Mouse (Mus musculus) heart, postnatal 36 days (tissue): Measurements from ENCODE around the gene Tagap. TPM values are rescaled to one million over a fixed set of nuclear protein-coding genes. Genes with fewer than 3 reads are reported as not detected.
"Not testable (repeated sequence)": the region's sequence is repeated elsewhere in the genome, so short reads cannot be mapped to it uniquely, and the experiment has no call there.

Experiments
- DNase-seq, 2 experiments: peaks; one replicate each; pipeline ENCODE4 v3.0.0; 2021 to 2022
- intact Hi-C: fragments of 180-260 bp; cut with DNase I; formaldehyde crosslinking; loops from one replicate; pipeline ENCODE4 v1.15.1; 2025
- total RNA-seq, 2 experiments: library from RNA; stranded (reverse); gene quantifications; 2 replicates each; pipeline ENCODE4 v1.2.3; 2021

The Tagap gene
- total RNA-seq, 2 experiments from 2014 or later, result 2.3 to 3.3 TPM

DNA sequence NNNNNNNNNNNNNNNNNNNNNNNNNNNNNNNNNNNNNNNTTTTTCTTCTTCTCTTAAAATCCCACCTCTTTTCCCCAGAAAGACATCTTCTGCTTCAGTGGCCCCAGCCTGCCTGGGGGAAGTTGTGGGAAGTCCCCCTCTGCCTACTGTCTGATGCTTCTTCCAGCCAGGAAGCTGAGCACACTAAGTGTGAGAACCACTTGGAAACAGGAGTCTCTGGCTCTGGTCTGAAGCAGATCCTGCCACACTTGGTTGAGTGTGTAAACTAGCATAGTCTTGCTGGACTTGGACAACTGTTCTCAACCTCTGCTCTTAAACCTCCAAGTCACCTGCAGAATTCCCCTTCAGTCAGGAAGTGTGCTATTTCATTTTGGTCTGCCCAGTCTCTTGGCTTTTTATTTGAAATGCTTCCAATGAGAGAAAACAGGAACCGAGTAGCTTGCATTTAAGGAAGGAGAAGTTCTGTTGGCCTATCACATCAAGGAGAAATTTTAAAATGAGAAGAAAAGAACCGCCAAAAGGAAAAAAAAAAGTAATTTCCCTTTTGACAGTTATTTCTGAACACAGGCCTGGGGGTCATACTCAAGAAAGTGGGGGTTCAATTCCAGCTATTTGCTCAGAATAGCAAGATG, 11.1 kb upstream of the Tagap start:
- intact Hi-C loops, result no loop called here
- DNase-seq, result no peak

DNA sequence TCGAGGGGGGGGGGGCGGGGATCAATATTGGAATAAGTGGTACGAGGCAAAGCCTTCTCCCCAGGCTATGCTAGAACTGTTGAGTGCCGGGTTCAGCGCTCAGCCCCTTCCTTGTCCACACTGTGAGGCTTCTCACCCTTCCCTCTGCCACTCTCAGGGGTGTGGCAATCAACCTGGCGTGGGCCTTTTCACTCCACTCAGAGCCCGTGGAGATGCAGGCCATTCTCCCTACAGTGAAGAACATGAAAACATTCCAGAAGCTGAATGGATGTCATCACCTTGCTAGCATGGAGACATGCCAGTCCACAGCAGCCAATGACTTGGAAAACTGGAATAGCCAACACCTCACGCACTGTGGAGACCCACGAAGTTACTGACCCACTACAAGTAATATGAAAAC, 10.0 kb upstream of the Tagap start:
- DNase-seq, result no peak

DNA sequence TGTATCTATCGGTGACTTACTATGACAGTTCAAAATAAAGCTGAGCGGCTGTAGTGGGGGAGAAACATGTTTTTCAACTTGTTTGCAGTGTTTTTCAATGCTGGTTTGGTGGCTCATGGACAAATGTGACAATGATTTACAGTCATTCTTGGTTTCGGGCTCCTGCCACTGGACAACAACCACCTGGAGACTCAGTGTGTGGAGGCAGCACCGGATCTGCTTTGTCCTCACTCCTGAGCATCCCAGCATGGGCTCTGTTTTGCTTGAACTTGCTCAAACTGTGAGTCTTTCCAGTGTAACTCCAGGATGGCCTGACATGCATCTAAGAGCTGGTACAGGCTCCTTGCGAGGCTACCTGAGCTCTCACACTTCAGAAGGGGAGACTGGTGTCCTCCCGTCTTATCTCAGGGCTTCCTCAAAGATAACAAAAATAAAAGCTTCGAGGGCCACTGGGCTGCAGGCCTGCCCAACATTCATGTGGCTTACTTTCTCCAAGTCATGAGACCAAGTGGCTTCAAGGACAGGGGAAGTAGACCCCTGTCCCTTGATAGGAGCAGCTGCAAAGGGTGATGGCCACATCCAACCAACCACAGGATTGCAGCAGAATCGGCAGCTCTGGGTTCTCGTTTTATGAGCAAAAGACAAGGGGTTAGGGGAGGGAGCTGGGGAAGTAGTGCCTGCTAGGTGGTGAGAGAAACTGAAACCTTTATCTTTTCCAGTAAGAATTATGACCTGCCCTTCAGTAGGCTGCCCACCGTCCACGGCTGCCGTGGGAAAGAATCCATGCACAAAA, 8.8 kb upstream of the Tagap start:
- DNase-seq, result no peak

More for the DNA sequence above, 10.0 kb upstream of the Tagap start:
- intact Hi-C loops, result no loop called here

DNA sequence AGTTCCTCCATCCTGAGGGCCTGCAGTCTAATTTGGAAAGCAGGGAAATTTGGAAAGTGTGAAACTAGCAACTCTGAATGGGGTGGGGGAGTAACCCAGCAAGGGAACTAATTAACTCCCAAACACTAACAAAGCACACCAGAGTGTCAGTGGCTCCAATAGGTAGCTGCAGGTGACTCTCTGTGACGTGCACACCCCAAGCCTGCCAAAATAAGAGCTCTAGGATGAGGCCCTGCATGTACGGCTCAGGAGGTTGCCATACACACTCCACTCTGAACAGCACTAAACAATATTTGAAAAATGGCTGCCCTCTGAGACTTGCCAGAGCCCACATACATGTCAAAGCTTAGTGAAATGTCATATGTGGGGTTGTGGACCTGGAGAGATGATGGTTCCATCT, 7.4 kb upstream of the Tagap start:
- intact Hi-C loops, result no loop called here
- no peak for DNase-seq

More for the DNA sequence above, 8.8 kb upstream of the Tagap start:
- intact Hi-C loops, result no loop called here

DNA sequence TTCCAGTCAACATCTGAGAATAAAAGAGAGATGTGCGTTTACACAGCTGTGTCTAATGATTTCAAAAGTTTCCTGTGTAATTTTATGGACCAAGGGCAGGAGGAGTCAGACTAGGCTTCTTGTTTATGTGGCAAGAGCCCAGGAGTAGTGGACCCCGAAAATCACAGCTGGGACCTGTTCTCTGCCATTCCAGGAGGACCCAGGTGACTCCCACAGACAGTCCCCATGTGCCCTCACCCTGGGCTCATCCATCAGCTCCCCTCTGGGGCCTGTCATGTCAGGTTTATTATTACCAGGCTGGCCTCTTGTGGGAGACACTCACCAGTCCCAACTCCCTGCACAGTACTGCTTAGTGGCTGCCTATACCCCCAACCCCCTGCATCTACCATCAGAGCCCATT, 6.6 kb upstream of the Tagap start:
- no peak for DNase-seq
- intact Hi-C loops, result no loop called here

- intact Hi-C loops, result no loop called here
- no peak for DNase-seq
Measured at GRCm38 (mm10) chr17:7922564-7922963, 3.2 kb upstream of the Tagap start.

GRCm38 (mm10) chr17:7924185-7924725, 1.5 kb upstream of the Tagap start:
- no peak for DNase-seq
- intact Hi-C loops, result no loop called here

DNA sequence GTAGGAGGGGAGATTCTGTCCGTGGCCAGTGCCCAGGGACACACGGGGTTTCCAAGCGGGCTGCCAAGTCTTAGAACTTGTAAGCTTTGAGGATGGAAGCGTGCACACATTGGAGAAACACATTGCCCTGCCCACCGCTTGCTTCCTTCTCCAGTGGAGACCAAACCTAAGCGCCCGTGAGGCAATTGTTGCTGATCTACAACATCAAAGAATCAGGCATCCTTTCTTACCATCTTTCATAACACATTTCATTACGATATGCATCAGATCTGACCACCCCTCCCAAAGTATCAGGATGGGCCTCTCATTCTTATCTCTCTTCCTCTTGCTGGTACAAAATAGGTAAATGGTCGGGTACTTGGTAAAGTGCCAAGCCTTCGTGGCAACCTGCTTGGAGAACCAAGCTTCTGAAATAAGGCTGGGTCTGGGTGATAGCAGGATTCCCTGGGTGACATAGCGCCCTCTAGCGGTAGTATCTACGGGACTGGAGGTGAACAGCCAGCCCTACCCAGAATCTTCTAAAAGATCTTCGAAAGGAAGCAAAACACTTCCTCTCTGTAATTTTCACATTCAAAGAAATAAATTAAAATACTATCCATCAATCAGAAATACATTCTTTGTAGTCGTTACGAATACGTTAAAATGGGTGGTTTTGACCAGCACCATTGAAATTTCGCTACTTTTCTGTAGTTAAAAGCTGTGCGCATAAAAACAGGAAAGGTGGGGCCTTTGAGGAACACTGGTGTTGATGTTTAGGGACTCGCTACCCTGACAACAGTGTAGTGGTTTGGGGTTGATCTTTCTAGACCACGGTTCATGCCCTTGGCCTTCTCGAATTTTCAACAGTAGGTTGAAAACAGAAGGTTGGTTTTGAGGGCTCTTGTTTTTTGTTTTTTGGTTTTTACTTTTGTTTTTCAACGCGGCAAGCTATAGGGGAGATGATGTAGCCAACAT, 2.1 kb downstream of the Tagap start:
- DNase-seq, result peak; percentile 72

DNA sequence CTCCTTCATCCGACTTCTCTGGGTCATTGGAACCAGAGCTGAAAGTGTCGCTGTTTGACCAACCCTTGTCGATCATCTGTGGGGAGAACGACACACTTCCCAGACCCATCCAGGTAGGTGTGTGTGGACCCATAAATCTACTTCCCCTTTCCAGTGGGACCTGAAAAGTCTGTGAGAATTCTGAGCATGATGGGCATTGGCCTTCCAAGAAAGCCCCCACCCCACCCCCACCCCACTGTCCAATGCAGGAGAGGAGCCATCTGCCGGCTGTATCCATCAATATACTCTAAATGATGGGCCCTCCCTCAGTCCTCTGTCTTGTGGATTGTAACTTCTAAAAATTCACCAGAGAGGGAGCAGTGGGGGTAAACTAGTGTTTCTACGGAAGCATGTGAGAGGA, 2.9 kb downstream of the Tagap start:
- intact Hi-C loops, result loop anchor here (2.0 kb wide), 1 partner anchor 60 kb away; no protein-coding TSS in a partner anchor

More for the DNA sequence above, 2.1 kb downstream of the Tagap start:
- intact Hi-C loops, result loop anchor here (2.0 kb wide), 1 partner anchor 59 kb away; no protein-coding TSS in a partner anchor

DNA sequence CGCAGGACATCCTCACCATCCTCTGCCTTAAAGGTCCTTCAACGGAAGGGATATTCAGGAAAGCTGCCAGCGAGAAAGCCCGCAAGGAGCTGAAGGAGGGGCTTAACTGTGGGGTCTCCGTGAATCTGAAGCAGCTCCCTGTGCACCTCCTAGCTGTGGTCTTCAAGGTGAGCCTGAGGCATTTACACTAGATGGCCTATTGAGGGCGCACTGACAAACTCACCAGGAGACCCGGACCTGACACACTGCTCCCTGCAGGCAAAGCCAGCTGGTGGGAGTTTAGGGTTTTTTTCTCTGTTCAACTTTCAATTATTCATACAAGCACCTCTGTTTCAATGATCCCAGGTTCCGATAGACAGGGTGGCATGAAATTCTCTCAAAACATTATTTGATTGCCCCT, 3.5 kb downstream of the Tagap start:
- DNase-seq, result no peak
- intact Hi-C loops, result loop anchor here (2.0 kb wide), 1 partner anchor 60 kb away; no protein-coding TSS in a partner anchor

More for the DNA sequence above, 2.9 kb downstream of the Tagap start:
- DNase-seq, result no peak

DNA sequence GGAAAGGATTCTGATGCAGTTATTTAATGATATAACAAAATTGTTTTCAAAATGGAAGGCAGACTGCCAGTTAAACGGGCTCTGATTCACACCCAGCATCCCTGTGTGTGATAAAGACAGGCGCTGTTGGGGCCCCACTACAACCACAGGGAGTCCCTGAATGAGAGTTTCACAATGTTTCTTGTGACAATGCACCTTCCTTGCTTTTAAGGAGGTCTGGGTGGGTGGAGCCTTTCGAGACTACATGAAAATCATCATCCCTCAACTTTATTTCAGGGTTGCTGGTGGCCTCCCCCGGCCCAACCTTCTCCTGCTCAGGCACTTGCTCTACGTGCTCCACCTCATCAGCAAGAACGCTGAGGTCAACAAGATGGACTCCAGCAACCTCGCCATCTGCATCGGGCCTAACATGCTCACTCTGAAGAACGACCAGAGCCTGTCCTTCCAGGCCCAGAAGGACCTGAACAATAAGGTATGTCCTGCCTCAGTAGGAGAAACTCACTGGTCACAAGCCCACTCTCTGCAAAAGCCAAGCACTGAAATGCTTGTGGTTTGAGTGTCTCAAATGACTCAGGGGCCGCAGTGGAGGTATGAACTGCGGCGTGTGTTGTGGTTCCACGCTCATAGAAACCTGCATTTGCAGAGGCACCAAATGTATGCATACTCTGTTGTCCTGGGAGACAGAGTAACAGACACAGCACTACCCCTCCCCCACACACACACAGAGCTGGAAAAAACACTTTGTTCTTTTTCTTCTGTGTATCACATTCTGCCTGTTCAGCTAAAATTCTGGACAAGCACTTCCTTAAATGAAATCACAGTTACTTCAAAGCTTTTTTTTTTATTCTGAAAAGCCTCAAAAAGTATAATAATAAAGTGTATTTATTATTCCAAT, 5.5 kb downstream of the Tagap start:
- intact Hi-C loops, result no loop called here
- no peak for DNase-seq

GRCm38 (mm10) chr17:7932121-7932520, 6.3 kb downstream of the Tagap start:
- DNase-seq, intact Hi-C loops: not testable (repeated sequence)

- intact Hi-C loops, result loop anchor here (2.0 kb wide), 1 partner anchor 75 kb away; no protein-coding TSS in a partner anchor
- DNase-seq, result peak in 1 of 2 experiments; percentile 31
Measured at GRCm38 (mm10) chr17:7939640-7940039, 13.8 kb downstream of the Tagap start.

DNA sequence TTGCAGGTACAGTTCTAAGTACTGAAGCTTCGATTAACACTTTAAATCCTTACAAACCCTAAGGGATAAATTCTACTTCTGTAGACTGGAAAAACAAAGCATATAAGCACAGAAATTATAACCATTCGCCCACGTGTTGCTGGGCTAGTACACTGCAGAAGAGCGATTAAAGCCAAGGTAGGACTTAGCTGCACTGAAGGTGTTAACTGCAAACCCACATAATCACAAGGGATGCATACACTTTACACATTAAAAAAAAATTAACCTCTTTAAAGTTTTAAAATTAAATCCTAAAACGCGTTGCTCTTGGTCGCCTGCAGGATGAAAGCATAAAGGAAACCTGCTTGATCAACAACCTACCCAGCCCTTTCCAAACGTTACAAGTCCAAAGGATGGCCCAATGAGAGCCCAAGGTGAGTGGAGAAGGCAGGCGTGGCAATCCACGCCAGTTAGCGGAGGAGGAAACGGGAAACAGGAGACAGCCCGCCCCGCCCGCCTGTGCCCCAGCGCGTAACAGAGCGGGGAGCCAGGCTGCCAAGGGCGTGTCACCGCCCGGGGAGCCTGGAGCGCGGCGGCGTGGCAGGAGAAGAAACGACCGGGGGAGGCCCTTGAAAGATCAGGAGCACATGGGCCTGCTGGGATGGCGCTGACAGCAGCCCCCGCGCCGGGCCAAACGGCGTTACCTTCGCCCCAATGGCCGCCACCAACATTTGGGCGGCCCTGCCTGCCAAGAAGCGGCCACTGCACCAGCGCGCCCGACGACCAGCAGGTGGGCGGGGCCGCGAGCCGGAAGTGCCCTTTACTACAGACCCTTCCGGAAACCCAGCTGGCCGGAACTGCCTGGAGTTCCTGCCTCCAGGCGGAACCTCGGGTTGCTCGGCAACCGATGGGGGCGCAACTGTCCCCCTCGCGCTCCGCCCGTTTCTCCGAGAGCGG, 19.6 kb downstream of the Tagap start, which contains the start of gene Rsph3a:
Gene Rsph3a, plus strand, starts transcription at position 498 of the 936 bp plus-strand sequence.
- peak; percentile 82 to 85 for DNase-seq
- intact Hi-C loops, result not testable (repeated sequence)

DNA sequence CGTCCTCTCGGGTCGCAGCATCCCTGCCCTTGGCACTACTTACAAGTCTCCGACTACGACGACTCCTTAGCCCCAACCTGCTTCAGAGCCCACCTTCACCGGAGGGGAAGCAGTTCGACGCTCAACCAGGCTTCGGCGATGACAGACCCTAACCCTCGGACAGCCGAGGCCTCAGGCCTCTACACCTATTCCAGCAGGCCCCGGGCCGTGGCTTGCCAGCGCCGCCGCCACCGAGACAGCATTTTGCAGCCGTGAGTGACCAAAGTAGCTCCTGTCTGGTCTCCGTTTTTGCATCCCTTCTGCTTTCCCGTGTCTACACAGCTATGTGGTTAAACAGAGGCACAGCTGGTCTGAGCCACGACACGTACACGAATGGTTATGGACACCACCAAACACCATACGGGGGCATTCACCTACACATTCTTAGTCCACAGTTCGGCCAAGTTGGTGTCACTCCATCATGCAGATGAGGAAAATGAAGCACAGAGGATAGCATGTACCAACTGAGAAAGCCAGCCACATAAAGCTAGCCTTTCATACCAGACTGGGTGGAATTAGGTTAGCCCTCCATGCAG, 20.3 kb downstream of the Tagap start:
- intact Hi-C loops, DNase-seq: not testable (repeated sequence)

DNA sequence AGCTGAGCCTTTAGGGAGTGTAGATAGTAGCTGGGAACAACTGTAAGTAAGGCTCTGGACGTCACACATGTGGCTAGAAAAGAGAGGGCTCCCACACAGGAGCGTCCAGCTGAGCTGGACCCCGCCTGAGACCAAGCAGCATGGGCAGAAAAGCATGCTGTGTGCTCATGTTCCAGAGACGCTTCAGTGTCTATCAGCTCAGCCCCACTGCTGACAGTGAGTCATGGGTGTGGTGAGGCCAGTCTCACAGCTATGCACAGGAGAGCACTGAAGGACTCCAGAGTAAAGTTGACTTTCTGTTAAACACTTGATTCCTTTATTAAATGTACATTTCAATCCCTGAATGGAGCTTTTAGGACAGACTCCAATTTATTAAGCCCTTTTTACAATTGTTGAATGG, 25.5 kb downstream of the Tagap start:
- intact Hi-C loops, DNase-seq: not testable (repeated sequence)

- intact Hi-C loops, DNase-seq: not testable (repeated sequence)
Measured at GRCm38 (mm10) chr17:7957242-7957641, 31.4 kb downstream of the Tagap start.

DNA sequence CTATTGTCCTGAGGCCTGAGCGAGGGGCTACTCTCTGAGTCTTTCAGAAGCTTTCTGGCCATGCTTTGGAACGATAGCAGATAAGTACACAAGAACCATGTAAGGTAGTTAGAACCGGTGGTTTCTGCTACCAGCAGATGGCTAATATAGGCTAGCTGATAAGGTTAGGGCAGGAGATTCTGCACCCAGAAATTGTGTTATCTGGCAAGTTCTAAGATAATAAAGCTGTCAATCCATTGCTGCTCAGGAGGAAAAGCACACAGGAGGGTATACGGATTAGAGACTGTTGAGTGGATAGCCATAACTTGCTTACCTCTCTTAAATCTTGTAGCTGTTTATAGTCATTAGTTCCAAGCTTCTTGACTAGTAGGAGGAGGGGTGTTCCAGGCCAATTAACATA, 37.5 kb downstream of the Tagap start:
- DNase-seq, intact Hi-C loops: not testable (repeated sequence)
